Mouse (Mus musculus) megakaryocyte progenitor cell, adult 5-6 weeks (primary cell): ENCODE measurements at regions not wholly inside any gene's neighbourhood (a gene's known extent, or its start where the extent isn't known, plus 50 kb on each side); places are given as distances from the start of the nearest gene placed in this dataset.

Experiments
- ATAC-seq: replicated peaks from 2 replicates; pipeline ENCODE4 v1.8.0; 2016; ENCODE audit warnings: mild to moderate bottlenecking, moderate TSS enrichment, inconsistent platforms; ENCODE audit not compliant: poor library complexity

GRCm38 (mm10) chr13:83987746-83988423 lies 234.2 kb upstream of the Tmem161b start:
- ATAC-seq = no peak

GRCm38 (mm10) chr13:83988517-83988916 lies 233.6 kb upstream of the Tmem161b start:
- ATAC-seq = no peak

DNA sequence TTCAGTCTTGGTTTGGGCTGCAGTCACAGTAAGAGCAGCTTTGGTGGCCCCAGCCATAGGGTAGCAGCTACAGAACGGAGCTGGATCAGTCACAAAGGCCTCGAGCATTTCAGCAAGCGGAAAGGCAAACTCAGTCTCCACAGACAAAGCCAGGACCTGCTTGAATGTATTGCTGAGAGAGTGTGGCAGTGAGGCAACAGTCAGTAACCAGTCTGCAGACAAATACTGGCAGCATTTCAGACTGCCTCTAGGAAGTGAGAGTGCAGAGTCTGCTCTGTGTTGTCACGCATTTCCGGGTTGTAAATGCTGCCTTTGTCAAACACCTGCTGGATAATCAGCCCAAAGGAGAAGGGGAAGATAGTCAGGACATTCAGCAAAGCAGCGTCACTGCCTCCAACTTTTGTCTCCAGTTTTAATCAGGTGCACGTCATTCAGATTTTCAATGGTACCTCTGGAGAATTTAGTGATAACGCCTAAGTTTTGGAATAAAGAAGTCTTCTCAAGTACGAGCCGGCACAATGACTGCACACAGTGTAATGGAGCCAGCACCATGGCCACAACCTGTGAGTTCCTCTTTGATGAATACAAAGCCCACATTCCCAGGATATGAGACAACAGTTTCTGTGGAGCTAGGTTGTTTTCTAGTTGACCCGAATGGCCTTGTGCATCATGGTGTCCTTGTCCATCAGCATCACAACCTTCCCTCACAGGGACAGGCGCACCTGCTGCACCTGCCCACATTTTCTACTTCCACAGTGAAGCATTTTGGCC lies 224.3 kb upstream of the Tmem161b start:
- ATAC-seq = no peak

DNA sequence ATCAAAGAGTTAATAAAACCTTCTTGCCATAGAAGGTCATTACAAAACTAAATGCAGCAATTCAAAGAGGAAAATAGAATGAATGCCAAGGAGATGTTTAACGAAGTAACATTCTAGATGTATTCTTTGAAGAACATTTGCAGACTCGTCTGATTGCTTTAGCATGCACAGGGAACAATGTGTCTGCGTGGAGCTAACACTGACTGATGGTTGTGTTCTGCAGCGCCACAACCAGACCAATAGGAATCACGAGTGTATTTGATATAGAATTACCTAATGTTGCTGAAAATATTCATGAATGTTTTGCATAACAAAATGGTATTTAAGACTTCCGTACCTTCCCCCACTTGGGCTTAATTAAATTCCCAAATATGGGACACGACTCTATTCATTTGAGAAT lies 200.3 kb upstream of the Tmem161b start:
- no peak for ATAC-seq

DNA sequence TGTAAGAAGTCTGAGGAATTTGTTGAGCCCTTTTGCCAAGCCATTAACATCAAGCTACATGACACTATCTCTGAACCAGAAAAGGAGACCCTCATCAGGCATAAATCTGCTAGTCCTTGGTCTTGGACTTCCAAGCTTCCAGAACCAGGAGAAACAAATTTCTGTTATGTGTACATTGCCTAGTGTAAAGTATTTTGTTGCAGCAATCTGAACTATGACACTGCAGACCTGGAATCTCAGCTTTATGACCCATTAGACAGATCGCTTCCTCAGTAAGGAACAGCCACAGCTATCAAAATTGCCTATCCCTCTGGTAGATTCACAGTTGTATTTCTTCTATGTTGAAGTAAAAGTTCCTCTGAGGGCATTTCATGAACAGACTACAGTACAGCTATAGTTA lies 199.1 kb upstream of the Tmem161b start:
- no peak for ATAC-seq

GRCm38 (mm10) chr13:84023637-84024036 lies 198.5 kb upstream of the Tmem161b start:
- no peak for ATAC-seq

GRCm38 (mm10) chr13:84025348-84025747 lies 196.7 kb upstream of the Tmem161b start:
- ATAC-seq = no peak

GRCm38 (mm10) chr13:84047736-84048135 lies 174.4 kb upstream of the Tmem161b start:
- ATAC-seq = no peak

GRCm38 (mm10) chr13:84052221-84052620 lies 169.9 kb upstream of the Tmem161b start:
- ATAC-seq = no peak

- ATAC-seq = no peak
Observed at GRCm38 (mm10) chr13:84054956-84055355, 167.1 kb upstream of the Tmem161b start.

GRCm38 (mm10) chr13:84055576-84055975 lies 166.5 kb upstream of the Tmem161b start:
- no peak for ATAC-seq

- ATAC-seq = no peak
Observed at GRCm38 (mm10) chr13:84056451-84056850, 165.6 kb upstream of the Tmem161b start.

DNA sequence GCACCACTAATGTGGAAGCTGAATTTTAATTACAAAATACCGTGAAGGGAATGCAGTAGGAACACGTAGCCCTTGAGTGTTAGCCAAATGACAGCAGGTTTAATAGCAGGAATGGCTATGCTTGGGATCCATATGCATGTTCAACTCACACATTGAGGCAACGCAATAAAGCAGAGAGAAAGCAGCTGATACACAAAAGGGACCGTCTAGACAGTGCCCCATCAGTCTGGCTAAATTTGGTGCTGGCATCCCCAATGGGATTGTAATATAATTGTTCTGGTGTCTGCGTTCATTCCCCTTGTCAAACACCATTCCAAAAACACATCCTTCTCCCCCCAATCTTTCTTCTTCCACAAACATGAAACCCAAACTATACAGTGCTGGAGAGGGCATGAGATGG lies 165.1 kb upstream of the Tmem161b start:
- ATAC-seq = no peak

- no peak for ATAC-seq
Observed at GRCm38 (mm10) chr13:84057456-84057855, 164.6 kb upstream of the Tmem161b start.

DNA sequence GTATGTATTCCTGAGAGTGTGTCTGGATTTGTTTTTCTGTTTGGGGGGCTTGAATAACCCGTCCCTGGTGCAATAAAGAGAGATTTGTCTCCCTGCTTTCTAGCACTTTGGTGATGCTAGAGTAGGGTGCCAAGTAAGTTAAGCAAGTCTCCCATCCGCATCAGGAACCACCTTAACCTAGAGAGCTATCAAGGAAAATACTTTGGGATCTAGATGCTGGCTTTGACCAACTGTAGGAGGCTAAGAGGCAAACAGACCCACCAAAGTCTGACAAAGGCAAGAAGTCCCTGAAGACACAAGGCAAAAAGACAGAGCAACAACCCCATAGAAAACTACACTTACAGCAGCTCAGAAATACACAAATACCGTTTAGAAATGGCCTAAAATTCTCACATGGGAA lies 163.8 kb upstream of the Tmem161b start:
- ATAC-seq = no peak

- ATAC-seq = peak; percentile 23; the same call in 1 of the 2 replicates
Observed at GRCm38 (mm10) chr13:84059031-84059651, 163.0 kb upstream of the Tmem161b start.

GRCm38 (mm10) chr13:84059661-84060452 lies 162.2 kb upstream of the Tmem161b start:
- no peak for ATAC-seq

- ATAC-seq = no peak
Observed at GRCm38 (mm10) chr13:84060453-84060834, 161.7 kb upstream of the Tmem161b start.

DNA sequence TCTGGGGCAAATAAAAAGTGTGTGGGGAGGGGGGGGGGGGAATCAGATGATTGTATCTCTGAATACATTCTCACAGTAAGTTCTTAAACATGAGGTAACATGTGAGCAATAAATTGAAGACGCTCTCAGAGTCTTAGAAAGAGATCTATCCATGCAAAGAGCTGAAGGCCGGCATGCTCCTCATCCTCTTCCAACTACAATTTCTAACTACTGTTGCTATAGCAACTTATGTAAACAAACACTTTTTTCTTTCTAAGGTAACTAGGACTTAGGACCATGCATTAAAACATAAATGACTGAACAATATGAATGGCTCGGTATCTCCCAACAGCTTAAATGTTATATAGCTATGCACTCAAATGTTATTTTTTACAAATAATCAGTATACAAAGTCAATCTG lies 161.2 kb upstream of the Tmem161b start:
- no peak for ATAC-seq

- ATAC-seq = peak; percentile 34; the same call in 1 of the 2 replicates
Observed at GRCm38 (mm10) chr13:84061820-84062480, 160.1 kb upstream of the Tmem161b start.

DNA sequence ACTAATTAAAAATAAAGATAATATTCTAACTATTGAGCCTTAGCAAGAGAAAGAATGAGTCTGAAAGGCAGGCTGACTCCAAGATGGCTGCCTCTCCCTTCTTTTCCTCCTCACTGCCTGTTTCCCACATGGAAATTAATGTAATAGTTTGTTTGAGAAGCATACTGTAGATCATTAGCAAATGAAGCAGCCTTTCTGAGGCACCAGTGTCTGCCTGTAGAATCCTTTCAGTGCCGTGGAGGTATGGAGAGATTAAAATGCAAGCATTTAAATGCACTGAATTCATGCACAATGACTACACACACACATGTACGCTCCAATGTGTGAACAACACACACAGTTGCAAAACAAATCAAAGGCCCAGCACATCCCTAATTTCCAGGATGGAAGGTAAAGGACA lies 159.5 kb upstream of the Tmem161b start:
- ATAC-seq = no peak
